Mouse (Mus musculus) colon, adult 2 months (tissue): ENCODE measurements around the gene Pus10. TPM values are rescaled to one million over a fixed set of nuclear protein-coding genes. Genes with fewer than 3 reads are reported as not detected.

Source experiments
- polyA plus RNA-seq: library from polyadenylated mRNA; depleted of rRNA; stranded (reverse); fragments of >200 nt; gene quantifications from 2 replicates; pipeline ENCODE4 v1.2.3, GENCODE M21; 2012; rRNA removed

Pus10 gene
- polyA plus RNA-seq = 1.3 TPM in 2 replicates

DNA sequence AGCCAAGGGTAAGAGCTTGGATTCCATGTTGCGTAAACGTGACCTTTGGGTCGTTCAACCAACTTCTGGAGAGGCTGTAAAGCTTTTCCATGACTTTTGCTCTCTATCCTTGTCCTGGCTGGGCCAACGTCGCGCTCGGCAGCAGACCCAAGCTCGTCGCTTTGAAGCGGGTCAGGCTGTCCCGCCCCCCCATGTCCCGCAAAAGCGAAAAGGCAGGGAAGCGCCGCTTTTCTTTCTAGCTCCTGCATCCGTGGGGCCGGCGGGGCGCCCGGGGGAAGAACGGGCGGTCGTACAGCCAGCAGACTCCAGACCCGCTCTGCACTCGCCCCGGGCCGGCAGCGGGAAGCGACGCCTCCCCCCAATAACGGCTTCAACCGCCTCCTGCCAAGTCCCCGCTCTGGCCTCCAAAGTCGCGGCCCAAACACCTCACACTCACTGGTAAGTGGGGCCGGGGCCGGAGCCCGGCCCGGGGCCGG, at the start of gene Pus10:
Pus10 (plus strand) TSS at position 364 of the 476 bp plus-strand sequence.

DNA sequence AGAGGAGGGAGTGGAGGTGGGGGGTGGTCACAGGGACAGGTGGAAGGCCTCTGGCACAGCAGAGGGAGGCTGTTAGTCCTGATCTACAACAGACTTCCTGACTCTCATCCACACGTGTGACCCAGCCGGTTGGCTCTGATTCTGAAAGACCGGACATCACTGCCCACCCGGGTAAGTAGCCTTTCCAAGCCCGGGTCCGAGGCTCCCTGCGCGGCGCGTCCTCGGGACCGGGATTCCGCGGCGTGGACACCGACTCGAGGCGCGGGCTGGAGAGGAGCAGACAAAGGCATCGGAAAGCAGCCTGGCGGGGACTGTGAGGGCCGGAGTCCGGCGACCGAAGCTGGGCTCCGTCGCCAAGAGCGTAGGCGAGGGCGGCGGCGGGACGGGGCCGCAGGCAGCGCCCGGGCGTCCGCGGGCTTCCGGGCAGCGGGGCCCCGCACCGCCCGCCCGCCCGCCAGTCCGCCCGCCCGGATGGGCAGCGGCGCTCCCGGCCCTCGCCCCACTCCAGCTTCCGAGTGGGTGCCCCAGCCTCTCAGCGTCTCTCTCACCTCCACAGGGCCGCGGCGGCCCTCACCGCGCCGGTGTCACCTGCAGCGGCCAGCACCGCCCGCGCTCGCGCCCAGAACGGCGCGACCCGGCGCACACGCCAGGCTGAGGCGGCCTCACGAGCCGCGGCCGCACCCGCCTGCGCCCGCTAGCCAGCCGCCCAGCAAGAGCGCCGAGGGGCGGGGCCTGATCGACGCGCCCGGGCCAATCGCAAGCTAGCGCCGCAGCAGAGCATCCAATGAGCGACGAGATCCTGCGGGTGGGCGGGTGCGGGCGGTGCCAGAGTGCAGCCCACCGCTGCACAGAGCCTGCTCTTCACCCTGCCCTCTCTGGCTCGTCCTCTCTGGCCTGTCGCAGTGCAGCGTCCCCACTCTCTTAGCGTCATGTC, 32.3 kb upstream of the Pus10 start, which contains the start of gene 0610010F05Rik:
0610010F05Rik (minus strand) TSS at position 695 of the 934 bp plus-strand sequence.

DNA sequence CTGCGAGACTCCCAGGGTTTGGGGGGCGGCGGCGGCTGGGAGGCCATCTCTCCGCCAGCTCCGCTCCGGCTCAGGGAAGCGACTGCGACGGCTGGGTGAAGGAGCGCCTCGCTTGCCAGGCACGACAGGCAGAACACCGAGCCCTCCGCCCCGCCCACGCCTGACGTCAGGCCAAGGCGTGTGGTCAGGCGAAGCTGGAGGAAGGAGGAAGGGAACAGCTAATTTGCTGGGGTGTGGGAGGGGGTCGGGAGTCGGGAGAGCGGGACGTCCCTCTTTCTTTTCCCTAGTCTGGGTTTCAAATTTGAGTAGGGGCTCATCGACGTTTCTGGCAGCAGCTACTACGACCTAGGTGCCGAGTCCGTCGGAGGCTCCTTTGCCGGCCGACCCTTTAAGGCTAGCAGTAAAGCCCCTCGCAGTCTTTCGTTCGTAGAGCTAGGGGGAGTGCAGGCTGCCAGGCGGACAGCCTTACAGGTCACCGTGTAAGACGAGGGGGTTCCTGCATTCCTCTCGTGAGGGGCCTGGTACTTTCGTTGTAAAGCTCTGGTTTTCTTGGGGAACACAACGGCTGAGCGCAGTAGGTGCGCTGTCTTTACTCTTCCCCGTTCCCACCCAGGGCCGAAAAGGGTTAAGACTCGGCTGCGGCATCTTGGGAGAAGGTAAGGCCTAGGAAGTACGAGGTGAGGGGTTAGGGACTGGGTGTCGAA, 476 bp downstream of the Pus10 start, which contains the start of gene Pex13:
Pex13 (minus strand) TSS at position 162 of the 704 bp plus-strand sequence.

DNA sequence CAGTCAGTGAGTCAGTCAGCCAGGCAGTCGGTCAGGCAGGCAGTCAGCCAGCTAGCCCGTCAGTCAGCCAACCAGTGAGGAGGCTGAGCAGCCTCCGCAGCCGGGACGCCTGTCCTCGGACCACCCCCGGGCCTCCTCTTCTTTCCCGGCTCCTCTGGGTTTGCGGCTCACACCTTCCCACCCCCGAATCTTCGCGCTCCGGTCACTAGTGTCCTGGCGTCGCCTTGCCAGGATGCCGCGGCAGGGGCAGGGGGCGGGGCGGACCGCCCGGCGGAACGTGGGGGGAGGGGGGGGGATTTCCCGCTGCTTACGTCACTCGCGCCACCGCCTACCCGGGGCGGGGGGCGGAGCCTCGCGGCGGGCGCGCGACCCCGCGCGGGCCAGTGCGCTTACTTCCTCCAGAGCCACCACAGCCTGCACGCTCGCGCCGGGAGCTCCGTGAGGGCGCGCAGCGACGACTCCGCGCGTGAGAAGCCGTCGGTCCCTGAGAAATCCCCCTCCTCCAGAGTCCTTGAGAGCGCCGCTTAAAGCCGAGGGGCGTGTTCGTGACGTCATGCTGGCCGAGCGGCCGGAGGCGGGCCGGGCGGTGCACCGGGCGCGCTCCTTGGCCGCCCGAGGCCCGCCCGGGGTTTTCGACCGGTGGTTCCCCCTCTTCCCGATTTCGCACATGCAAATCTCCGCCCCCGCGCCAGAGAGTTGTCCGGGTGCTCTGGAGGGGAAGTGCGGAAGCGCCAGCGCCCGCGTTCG, 105.5 kb downstream of the Pus10 start, which contains the start of gene Rel:
Rel (minus strand) TSS at position 211 of the 747 bp plus-strand sequence.

Other genes starting within 250 kb of the Pus10 start
- 8.8 and 9.8 TPM in 2 replicates for gene Ahsa2, start 167.6 kb upstream of the Pus10 start, polyA plus RNA-seq
- gene 1700093K21Rik, start 144.5 kb upstream of the Pus10 start, polyA plus RNA-seq = not detected in 2 replicates
- gene 0610010F05Rik, start 32.0 kb upstream of the Pus10 start, polyA plus RNA-seq = 1.7 and 3.1 TPM in 2 replicates
- 4.6 and 6.8 TPM in 2 replicates for gene Pex13, start 285 bp downstream of the Pus10 start, polyA plus RNA-seq
- 1.1 TPM in 2 replicates for gene Rel, start 105.3 kb downstream of the Pus10 start, polyA plus RNA-seq
- 1.6 and 1.9 TPM in 2 replicates for gene Papolg, start 229.6 kb downstream of the Pus10 start, polyA plus RNA-seq